Mouse (Mus musculus): ENCODE data around the gene Heatr5a. TPM values are rescaled to one million over a fixed set of nuclear protein-coding genes. Genes with fewer than 3 reads are reported as not detected.
A peak's percentile ranks its signal among the peaks of the same experiment; 100 is the strongest.

The Heatr5a gene
- polyA plus RNA-seq (2015; fragmentation: Nextera tagmentation; extraction: Ambion mirVana), result 4.4 and 5.5 TPM in 2 replicates

- no peak for TF ChIP-seq CTCF (IDR thresholded peaks at IDR 0.05; ENCODE audit: low read depth)
- no peaks in the 10 kb centered on the region for H3K9me3 ChIP-seq (ENCODE audit: control insufficient read depth)
- peak within 1 kb of the TSS; percentile 76 for H3K4me3 ChIP-seq (ENCODE audit: low read depth, low read length)
- H3K36me3 ChIP-seq (ENCODE audit: control insufficient read depth, insufficient read depth), result no peaks in the 10 kb centered on the region
- H3K27ac ChIP-seq (ENCODE audit: low read depth, low read length), result peak within 1 kb of the TSS; percentile 92
- H3K4me1 ChIP-seq (replicated peaks; ENCODE audit: control insufficient read depth, insufficient read depth, low read length), result no peaks in the 10 kb centered on the region
- ATAC-seq, result peak; percentile 98
- H3K27me3 ChIP-seq (replicated peaks; ENCODE audit: control insufficient read depth, insufficient read depth, low read length), result no peaks in the 10 kb centered on the region
- H3K9ac ChIP-seq (ENCODE audit: low read depth, low read length), result peak within 1 kb of the TSS; percentile 84
- H3K4me2 ChIP-seq (replicated peaks; ENCODE audit: low read depth), result peak within 1 kb of the TSS; percentile 68
- WGBS, result under 1% methylated on average over 52 of the region's 53 CpGs
Measured at GRCm38 (mm10) chr12:51971070-51971664, at the start of gene Heatr5a. Gene Heatr5a (minus strand): TSS chr12:51971321.

GRCm38 (mm10) chr12:52014494-52015029 is 43.4 kb upstream of the Heatr5a start:
- Histone ChIP-seq H3K4me1 (replicated peaks; ENCODE audit: control insufficient read depth, insufficient read depth, low read length) (no peaks in the 10 kb centered on the region), H3K4me2 (replicated peaks; ENCODE audit: low read depth) (no peak overlapping the region), H3K27ac (ENCODE audit: low read depth, low read length) (no peak overlapping the region), H3K4me3 (ENCODE audit: low read depth, low read length) (no peak overlapping the region), H3K27me3 (replicated peaks; ENCODE audit: control insufficient read depth, insufficient read depth, low read length) (no peaks in the 10 kb centered on the region), H3K9me3 (ENCODE audit: control insufficient read depth) (no peaks in the 10 kb centered on the region), H3K9ac (ENCODE audit: low read depth, low read length) (no peak overlapping the region), H3K36me3 (ENCODE audit: control insufficient read depth, insufficient read depth) (no peaks in the 10 kb centered on the region)
- TF ChIP-seq CTCF (IDR thresholded peaks at IDR 0.05; ENCODE audit: low read depth), result no peak
- ATAC-seq, result no peak
- WGBS, result 70% methylated on average over 7 of the region's 7 CpGs

GRCm38 (mm10) chr12:52014044-52014443 is 42.9 kb upstream of the Heatr5a start:
- Histone ChIP-seq H3K9ac (ENCODE audit: low read depth, low read length) (no peak overlapping the region), H3K36me3 (ENCODE audit: control insufficient read depth, insufficient read depth) (no peaks in the 10 kb centered on the region), H3K4me2 (replicated peaks; ENCODE audit: low read depth) (no peak overlapping the region), H3K4me1 (replicated peaks; ENCODE audit: control insufficient read depth, insufficient read depth, low read length) (no peaks in the 10 kb centered on the region), H3K27ac (ENCODE audit: low read depth, low read length) (no peak overlapping the region), H3K27me3 (replicated peaks; ENCODE audit: control insufficient read depth, insufficient read depth, low read length) (no peaks in the 10 kb centered on the region), H3K4me3 (ENCODE audit: low read depth, low read length) (no peak overlapping the region), H3K9me3 (ENCODE audit: control insufficient read depth) (no peaks in the 10 kb centered on the region)
- 59% methylated on average over 11 of the region's 11 CpGs for WGBS
- ATAC-seq, result peak; percentile 41; the same call in 1 of the 2 replicates
- TF ChIP-seq CTCF (IDR thresholded peaks at IDR 0.05; ENCODE audit: low read depth), result no peak

- no peaks in the 10 kb centered on the region for H3K4me1 ChIP-seq (replicated peaks; ENCODE audit: control insufficient read depth, insufficient read depth, low read length)
- no peak overlapping the region for H3K9ac ChIP-seq (ENCODE audit: low read depth, low read length)
- no peak overlapping the region for H3K4me2 ChIP-seq (replicated peaks; ENCODE audit: low read depth)
- no peak overlapping the region for H3K27ac ChIP-seq (ENCODE audit: low read depth, low read length)
- no peaks in the 10 kb centered on the region for H3K27me3 ChIP-seq (replicated peaks; ENCODE audit: control insufficient read depth, insufficient read depth, low read length)
- H3K4me3 ChIP-seq (ENCODE audit: low read depth, low read length), result no peak overlapping the region
- no peaks in the 10 kb centered on the region for H3K9me3 ChIP-seq (ENCODE audit: control insufficient read depth)
- TF ChIP-seq CTCF (IDR thresholded peaks at IDR 0.05; ENCODE audit: low read depth), result no peak
- H3K36me3 ChIP-seq (ENCODE audit: control insufficient read depth, insufficient read depth), result no peaks in the 10 kb centered on the region
- ATAC-seq, result no peak
- 38% methylated on average over 9 of the region's 9 CpGs for WGBS
Measured at GRCm38 (mm10) chr12:52013274-52013673, 42.2 kb upstream of the Heatr5a start.

- Histone ChIP-seq H3K4me1 (replicated peaks; ENCODE audit: control insufficient read depth, insufficient read depth, low read length) (no peaks in the 10 kb centered on the region), H3K27ac (ENCODE audit: low read depth, low read length) (no peak overlapping the region), H3K9ac (ENCODE audit: low read depth, low read length) (no peak overlapping the region), H3K36me3 (ENCODE audit: control insufficient read depth, insufficient read depth) (no peaks in the 10 kb centered on the region), H3K27me3 (replicated peaks; ENCODE audit: control insufficient read depth, insufficient read depth, low read length) (no peaks in the 10 kb centered on the region), H3K4me3 (ENCODE audit: low read depth, low read length) (no peak overlapping the region), H3K4me2 (replicated peaks; ENCODE audit: low read depth) (no peak overlapping the region), H3K9me3 (ENCODE audit: control insufficient read depth) (no peaks in the 10 kb centered on the region)
- no peak for ATAC-seq
- WGBS, result 68% methylated on average over 8 of the region's 8 CpGs
- TF ChIP-seq CTCF (IDR thresholded peaks at IDR 0.05; ENCODE audit: low read depth), result no peak
Measured at GRCm38 (mm10) chr12:52012159-52012558, 41.0 kb upstream of the Heatr5a start.

GRCm38 (mm10) chr12:52010630-52010961 is 39.5 kb upstream of the Heatr5a start:
- H3K4me2 ChIP-seq (replicated peaks; ENCODE audit: low read depth), result no peak overlapping the region
- no peaks in the 10 kb centered on the region for H3K27me3 ChIP-seq (replicated peaks; ENCODE audit: control insufficient read depth, insufficient read depth, low read length)
- no peak for ATAC-seq
- no peak overlapping the region for H3K27ac ChIP-seq (ENCODE audit: low read depth, low read length)
- H3K36me3 ChIP-seq (ENCODE audit: control insufficient read depth, insufficient read depth), result no peaks in the 10 kb centered on the region
- no peak overlapping the region for H3K4me3 ChIP-seq (ENCODE audit: low read depth, low read length)
- no peak overlapping the region for H3K9ac ChIP-seq (ENCODE audit: low read depth, low read length)
- H3K9me3 ChIP-seq (ENCODE audit: control insufficient read depth), result no peaks in the 10 kb centered on the region
- no peaks in the 10 kb centered on the region for H3K4me1 ChIP-seq (replicated peaks; ENCODE audit: control insufficient read depth, insufficient read depth, low read length)
- WGBS, result 62% methylated on average over 2 of the region's 2 CpGs
- peak; percentile 68 for TF ChIP-seq CTCF (IDR thresholded peaks at IDR 0.05; ENCODE audit: low read depth)
